Mouse (Mus musculus) olfactory bulb, adult 2 months (tissue): Measurements from ENCODE around the gene Znhit3.

Experiments
- CTCF ChIP-seq: fragments of 200-500 bp; IDR thresholded peaks from 2 replicates; pipeline ENCODE4 v1.5.1; 2012; ENCODE audit warnings: low read depth, mild to moderate bottlenecking, low read length, moderate library complexity; ENCODE audit not compliant: insufficient read depth
- POLR2A ChIP-seq: fragments of 200-500 bp; IDR thresholded peaks from 2 replicates; pipeline ENCODE4 v1.6.1; 2012; ENCODE audit warnings: mild to moderate bottlenecking, low read depth, low read length, moderate library complexity; ENCODE audit not compliant: insufficient read depth

- TF ChIP-seq POLR2A: no peak
- TF ChIP-seq CTCF: no peak
Measured at GRCm38 (mm10) chr11:84910411-84910810, 5.8 kb downstream of the Znhit3 start.
